ENCODE assay signal across 22 mouse cellular contexts in the genomic region with DNA sequence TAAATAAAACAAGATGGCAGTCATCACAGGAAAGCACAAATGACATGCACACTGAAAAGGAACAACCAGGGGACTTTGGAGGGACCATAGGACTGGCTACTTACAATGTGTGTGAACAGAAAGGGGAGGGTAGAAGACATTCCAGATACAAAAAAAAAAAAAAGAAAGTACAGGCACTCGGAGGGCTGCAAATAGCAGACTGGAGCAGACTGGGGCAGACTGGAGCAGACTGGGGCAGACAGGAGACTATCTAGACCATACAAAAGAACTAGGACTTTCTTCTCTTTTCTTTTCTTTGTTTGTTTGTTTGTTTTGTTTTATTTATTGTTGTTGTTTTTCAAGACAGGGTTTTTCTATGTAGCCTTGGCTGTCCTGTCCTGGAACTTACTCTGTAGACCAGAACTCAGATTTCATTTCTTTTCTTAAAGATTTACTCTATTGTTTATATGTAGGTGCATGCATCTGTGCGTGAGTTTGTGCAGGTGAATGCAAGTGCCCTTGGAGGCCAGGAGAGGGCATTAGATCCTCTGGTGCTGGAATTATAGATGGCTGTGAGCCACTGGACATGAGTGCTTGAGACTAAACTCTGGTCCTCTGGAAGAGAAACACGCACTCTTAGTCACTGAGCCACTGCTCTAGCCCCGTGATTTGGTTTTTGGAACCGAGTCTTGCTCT. TPM values are rescaled to one million over a fixed set of nuclear protein-coding genes. Genes with fewer than 3 reads are reported as not detected.
DNase-seq lines count a peak whose midpoint lies in the region; ATAC-seq and TF ChIP-seq lines count a peak whose summit lies in the region.
"Had no signal": no experiment of that assay in that cellular context is flagged by ENCODE, and none has a peak within 500 bp of the region (broad histone marks: within the 10 kb centered on the region; RNA-seq: fewer than 3 reads in every experiment).

No protein-coding gene starts in this region.

- WGBS in heart, embryonic 12.5 days, result 72% methylated on average over 5 of the region's 5 CpGs
- WGBS in kidney, adult 2 months, result 82% methylated on average over 5 of the region's 5 CpGs

- no peak overlapping the region for H3K9ac ChIP-seq in heart, embryonic 12.5 days
- H3K9ac ChIP-seq: embryonic facial prominence, embryonic 15.5 days; forebrain, postnatal 0 days; hindbrain, embryonic 14.5 days had no signal

- no peaks in the 10 kb centered on the region for H3K9me3 ChIP-seq in heart, embryonic 12.5 days (replicated peaks)
- H3K9me3 ChIP-seq in E14TG2a.4 (ENCODE audit: low read length), result no peaks in the 10 kb centered on the region
- H3K9me3 ChIP-seq: embryonic facial prominence, embryonic 15.5 days; forebrain, embryonic 10.5 days had no signal

- 0 out of 2 replicates have a peak, but pooled peaks have one; percentile 15 for TF ChIP-seq CTCF in kidney, adult 2 months (conservative IDR thresholded peaks at IDR 0.05; ENCODE audit: insufficient read depth, insufficient read length, low read depth, low read length)
- TF ChIP-seq CTCF in E14TG2a.4 (conservative IDR thresholded peaks at IDR 0.05; ENCODE audit: low read length), result 0 out of 2 replicates have a peak, but pooled peaks have one; percentile 11

- no peaks in the 10 kb centered on the region for H3K27me3 ChIP-seq in heart, embryonic 12.5 days (replicated peaks)
- no peaks in the 10 kb centered on the region for H3K27me3 ChIP-seq in kidney, adult 2 months (replicated peaks; ENCODE audit: control insufficient read depth, insufficient read depth, low read length)
- no peaks in the 10 kb centered on the region for H3K27me3 ChIP-seq in E14TG2a.4 (ENCODE audit: insufficient read depth, low read length)
- H3K27me3 ChIP-seq: embryonic facial prominence, embryonic 15.5 days had no signal

- peak overlapping the region; percentile 22; the same call in 1 of the 2 replicates for H3K4me2 ChIP-seq in heart, embryonic 12.5 days
- H3K4me2 ChIP-seq: embryonic facial prominence, embryonic 15.5 days; hindbrain, embryonic 14.5 days had no signal

- peaks cover 15% of the 10 kb centered on the region for H3K36me3 ChIP-seq in heart, embryonic 12.5 days
- H3K36me3 ChIP-seq in kidney, adult 2 months (ENCODE audit: control insufficient read depth, insufficient read depth, low read length), result no peaks in the 10 kb centered on the region; the same call in 1 of the 2 replicates
- H3K36me3 ChIP-seq in E14TG2a.4 (ENCODE audit: insufficient read depth, low read length), result no peaks in the 10 kb centered on the region
- H3K36me3 ChIP-seq: embryonic facial prominence, embryonic 15.5 days; forebrain, embryonic 10.5 days had no signal

- peak overlapping the region; percentile 95 for H3K27ac ChIP-seq in heart, embryonic 12.5 days (ENCODE audit: poor library complexity, severe bottlenecking)
- peak overlapping the region; percentile 61 for H3K27ac ChIP-seq in kidney, adult 2 months (ENCODE audit: insufficient read depth, low read depth, low read length)
- H3K27ac ChIP-seq: embryonic facial prominence, embryonic 15.5 days; forebrain, embryonic 10.5 days; gastrocnemius, adult 2 months; hindbrain, embryonic 14.5 days; left cerebral cortex, adult 2 months had no signal

- DNase-seq in heart, adult 18-20 months, result no peak
- DNase-seq in kidney, adult 2 months, result no peak
- no peak for DNase-seq in kidney, adult 11 months
- peak; percentile 54 for DNase-seq in R1 (ENCODE audit: low read depth, low spot score)
- no peak for DNase-seq in adrenal gland, adult 8-10 months
- DNase-seq: B cell, adult 2 months; cerebellum, adult 2 months; cerebellum, postnatal 36 days; forebrain, postnatal 0 days; gastrocnemius, adult 2 months; kidney, postnatal 14 days; left cerebral cortex, postnatal 4 days; liver; lung, adult 18-20 months; right cerebral cortex, postnatal 25 days; thymus, adult 18-20 months had no signal

- no peak for ATAC-seq in heart, embryonic 12.5 days (ENCODE audit: insufficient number of reproducible peaks, low FRiP score)
- ATAC-seq: forebrain, postnatal 0 days had no signal

- peaks cover 88% of the 10 kb centered on the region for H3K4me1 ChIP-seq in heart, embryonic 12.5 days (replicated peaks)
- peaks cover 67% of the 10 kb centered on the region for H3K4me1 ChIP-seq in kidney, adult 2 months (ENCODE audit: control insufficient read depth, insufficient read depth, low read length)
- peaks cover 8% of the 10 kb centered on the region; the same call in 1 of the 2 replicates for H3K4me1 ChIP-seq in E14TG2a.4 (replicated peaks; ENCODE audit: low read depth, low read length)

- no peak for TF ChIP-seq POLR2A in kidney, adult 2 months (IDR thresholded peaks at IDR 0.05; ENCODE audit: low read depth, low read length)

- no peak overlapping the region for H3K4me3 ChIP-seq in heart, embryonic 12.5 days
- no peak overlapping the region for H3K4me3 ChIP-seq in kidney, adult 2 months (ENCODE audit: insufficient read depth, low read depth, low read length)
- no peak overlapping the region for H3K4me3 ChIP-seq in E14TG2a.4 (replicated peaks; ENCODE audit: low read length)
- H3K4me3 ChIP-seq: embryonic facial prominence, embryonic 15.5 days; forebrain, embryonic 10.5 days; gastrocnemius, adult 2 months; left cerebral cortex, adult 2 months had no signal

RNA-seq across cellular contexts. Expression of a gene that starts 11.1 kb away (rescaled TPM):
- 42.0 and 42.6 TPM in 2 replicates for polyA plus RNA-seq in heart, embryonic 12.5 days (2016; fragmentation: Nextera tagmentation; extraction: Ambion mirVana)
- 10 to 100 TPM; 56.3 to 75.5 TPM for total RNA-seq in heart, adult 18-20 months (2021)
- 56.8 and 63.6 TPM in 2 replicates for polyA plus RNA-seq in kidney, adult 2 months (2012; rRNA removed)
- total RNA-seq in adrenal gland, adult 8-10 months (2022), result 10 to 100 TPM; 41.7 to 59.0 (median 53.0) TPM

RNA-seq across cellular contexts. Expression of a gene that starts 30.1 kb away (rescaled TPM):
- polyA plus RNA-seq in heart, embryonic 12.5 days (2016; fragmentation: Nextera tagmentation; extraction: Ambion mirVana), result 2.9 and 3.9 TPM in 2 replicates
- 1 to 10 TPM; 2.8 to 5.7 TPM for total RNA-seq in heart, adult 18-20 months (2021)
- polyA plus RNA-seq in kidney, adult 2 months (2012; rRNA removed), result 23.6 and 25.8 TPM in 2 replicates
- total RNA-seq in adrenal gland, adult 8-10 months (2022), result 10 to 100 TPM; 16.2 to 27.2 (median 21.0) TPM
